Mouse (Mus musculus) cerebellum, postnatal 36 days (tissue): ENCODE measurements at regions not wholly inside any gene's neighbourhood (a gene's known extent, or its start where the extent isn't known, plus 50 kb on each side); places are given as distances from the start of the nearest gene placed in this dataset.

Experiments used
- DNase-seq, 2 experiments: peaks; one replicate each; pipeline ENCODE4 v3.0.0; 2021 to 2022; ENCODE audit warnings: mixed read lengths in 2 of 2

- DNase-seq: no peak
Observed at GRCm38 (mm10) chr13:107462791-107463190, 440.9 kb upstream of the Kif2a start.

- peak; percentile 54 to 62 for DNase-seq
Observed at GRCm38 (mm10) chr13:107461048-107461912, 439.4 kb upstream of the Kif2a start.

GRCm38 (mm10) chr13:107458730-107459129 is 436.8 kb upstream of the Kif2a start:
- DNase-seq: no peak

- DNase-seq: no peak
Observed at GRCm38 (mm10) chr13:107457270-107457669, 435.3 kb upstream of the Kif2a start.

GRCm38 (mm10) chr13:107456394-107456793 is 434.5 kb upstream of the Kif2a start:
- DNase-seq: no peak

- peak; percentile 68 to 79 for DNase-seq
Observed at GRCm38 (mm10) chr13:107449598-107450179, 427.8 kb upstream of the Kif2a start.

- no peak for DNase-seq
Observed at GRCm38 (mm10) chr13:107447813-107448212, 425.9 kb upstream of the Kif2a start.

- DNase-seq: no peak
Observed at GRCm38 (mm10) chr13:107419363-107420155, 397.6 kb upstream of the Kif2a start.

- peak; percentile 48 to 59 for DNase-seq
Observed at GRCm38 (mm10) chr13:107410267-107410666, 388.3 kb upstream of the Kif2a start.

GRCm38 (mm10) chr13:107407674-107408026 is 385.7 kb upstream of the Kif2a start:
- DNase-seq: no peak

GRCm38 (mm10) chr13:107406977-107407673 is 385.2 kb upstream of the Kif2a start:
- no peak for DNase-seq

GRCm38 (mm10) chr13:107398621-107399363 is 376.9 kb upstream of the Kif2a start:
- DNase-seq: no peak

- DNase-seq: no peak
Observed at GRCm38 (mm10) chr13:107396036-107396435, 374.1 kb upstream of the Kif2a start.

GRCm38 (mm10) chr13:107394451-107394850 is 372.5 kb upstream of the Kif2a start:
- no peak for DNase-seq

GRCm38 (mm10) chr13:107389535-107390150 is 367.7 kb upstream of the Kif2a start:
- no peak for DNase-seq

- DNase-seq: no peak
Observed at GRCm38 (mm10) chr13:107389074-107389473, 367.1 kb upstream of the Kif2a start.

- no peak for DNase-seq
Observed at GRCm38 (mm10) chr13:107378076-107378475, 356.1 kb upstream of the Kif2a start.

GRCm38 (mm10) chr13:107372666-107373065 is 350.7 kb upstream of the Kif2a start:
- DNase-seq: no peak

GRCm38 (mm10) chr13:107371616-107372582 is 350.0 kb upstream of the Kif2a start:
- peak in 1 of 2 experiments; percentile 10 for DNase-seq

- DNase-seq: no peak
Observed at GRCm38 (mm10) chr13:107367639-107368038, 345.7 kb upstream of the Kif2a start.
